ENCODE assay signal across 7 mouse cellular contexts in the genomic region with DNA sequence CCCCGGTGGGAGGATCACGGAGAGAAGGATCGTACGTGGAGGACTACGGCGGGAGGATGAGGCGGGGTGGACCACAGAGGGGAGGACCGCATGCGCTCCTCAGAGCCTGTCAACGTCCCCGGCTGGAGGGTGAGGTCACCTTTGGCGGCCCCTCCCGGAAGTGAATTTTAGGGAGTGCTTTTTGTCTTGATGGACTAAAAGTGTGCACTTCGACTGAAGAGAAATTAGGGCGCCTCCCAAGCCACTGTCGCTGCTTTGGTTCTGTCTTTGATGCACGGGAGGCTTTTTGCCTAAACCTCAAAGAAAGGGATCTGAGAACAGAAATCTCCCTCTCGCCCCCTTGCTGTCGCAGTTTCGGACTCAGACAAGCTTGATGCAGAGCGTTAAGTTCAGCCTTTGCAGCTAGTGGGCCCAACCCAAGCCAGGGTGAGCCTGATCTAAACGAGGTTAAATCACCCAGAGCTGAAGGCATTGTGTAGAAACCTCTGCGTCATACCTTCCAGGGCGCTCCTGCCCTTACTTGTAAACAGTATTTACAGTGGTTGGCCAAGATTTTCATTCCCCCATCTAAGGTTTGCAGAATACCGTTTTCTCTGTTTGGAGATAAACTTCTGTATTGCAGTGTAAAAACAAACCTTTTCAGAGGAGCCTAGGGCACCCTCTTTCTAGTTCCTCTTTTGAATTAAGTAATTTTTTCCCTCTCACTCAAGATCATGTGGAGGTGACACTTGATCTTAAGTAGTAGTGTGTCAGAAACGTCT. TPM values are rescaled to one million over a fixed set of nuclear protein-coding genes. Genes with fewer than 3 reads are reported as not detected.
DNase-seq lines count a peak whose midpoint lies in the region; ATAC-seq and TF ChIP-seq lines count a peak whose summit lies in the region.

No protein-coding gene starts in this region.

- peak; percentile 47 for DNase-seq in ES-CJ7 (ENCODE audit: low read depth, low spot score)
- DNase-seq in adipocyte (ENCODE audit: low spot score): peak; percentile 84
- DNase-seq in kidney, postnatal 0 days (ENCODE audit: low spot score): peak; percentile 82
- DNase-seq in lung, postnatal 0 days (ENCODE audit: low spot score): peak; percentile 85
- peak; percentile 69 for DNase-seq in ovary, postnatal 36 days (ENCODE audit: low spot score)

- ATAC-seq in erythroblast, adult 5-6 weeks (replicated peaks; ENCODE audit: low FRiP score, poor library complexity, severe bottlenecking): peak; percentile 84
- ATAC-seq in heart, embryonic 14.5 days (ENCODE audit: insufficient number of reproducible peaks, insufficient read depth, low FRiP score, low read depth): peak; percentile 87
- peak; percentile 88 for ATAC-seq in kidney, postnatal 0 days (replicated peaks; ENCODE audit: low FRiP score, low read depth)
- peak; percentile 89 for ATAC-seq in lung, postnatal 0 days

- peak; percentile 43; the same call in 1 of the 2 replicates for TF ChIP-seq CTCF in kidney, postnatal 0 days (IDR thresholded peaks at IDR 0.05; ENCODE audit: low read depth)
- peak; percentile 45 for TF ChIP-seq CTCF in lung, postnatal 0 days (IDR thresholded peaks at IDR 0.05)

- peaks cover 9% of the 10 kb centered on the region; the same call in 1 of the 2 replicates for H3K36me3 ChIP-seq in heart, embryonic 14.5 days (ENCODE audit: control insufficient read depth, insufficient read depth, low read length)
- no peaks in the 10 kb centered on the region for H3K36me3 ChIP-seq in kidney, postnatal 0 days (ENCODE audit: insufficient read depth, low read length)
- no peaks in the 10 kb centered on the region for H3K36me3 ChIP-seq in lung, postnatal 0 days (ENCODE audit: insufficient read depth, low read length)

- peaks cover 2% of the 10 kb centered on the region; the same call in 1 of the 2 replicates for H3K9me3 ChIP-seq in heart, embryonic 14.5 days (ENCODE audit: control insufficient read depth, low read length)
- no peaks in the 10 kb centered on the region for H3K9me3 ChIP-seq in kidney, postnatal 0 days (replicated peaks; ENCODE audit: low read length)
- no peaks in the 10 kb centered on the region for H3K9me3 ChIP-seq in lung, postnatal 0 days (ENCODE audit: low read length)

- H3K4me2 ChIP-seq in heart, embryonic 14.5 days (ENCODE audit: low read length): peak overlapping the region; percentile 82
- H3K4me2 ChIP-seq in kidney, postnatal 0 days (ENCODE audit: low read length): peak overlapping the region; percentile 57
- H3K4me2 ChIP-seq in lung, postnatal 0 days (replicated peaks; ENCODE audit: low read depth, low read length): peak overlapping the region; percentile 76

- peak overlapping the region; percentile 71 to 83 for H3K4me3 ChIP-seq in heart, embryonic 14.5 days (ENCODE audit: control insufficient read depth in 1 of 2, insufficient read depth in 1 of 2, low read depth in 1 of 2, low read length in 2 of 2)
- peak overlapping the region; percentile 84 for H3K4me3 ChIP-seq in kidney, postnatal 0 days (replicated peaks; ENCODE audit: low read depth, low read length)
- H3K4me3 ChIP-seq in lung, postnatal 0 days (ENCODE audit: low read depth, low read length): peak overlapping the region; percentile 88

- peak overlapping the region; percentile 80 to 91 for H3K27ac ChIP-seq in heart, embryonic 14.5 days (replicated peaks in 1 of 2; ENCODE audit: control insufficient read depth in 1 of 2, insufficient read depth in 1 of 2, low read depth in 2 of 2, low read length in 2 of 2)
- peak overlapping the region; percentile 95 for H3K27ac ChIP-seq in kidney, postnatal 0 days
- peak overlapping the region; percentile 98 for H3K27ac ChIP-seq in lung, postnatal 0 days (ENCODE audit: low read length)

- WGBS in heart, embryonic 14.5 days: 1% methylated on average over 26 of the region's 26 CpGs
- 1% methylated on average over 26 of the region's 26 CpGs for WGBS in kidney, postnatal 0 days
- 1% methylated on average over 26 of the region's 26 CpGs for WGBS in lung, postnatal 0 days

- peaks cover 4 to 25% of the 10 kb centered on the region in 2 experiments; a peak in 3 of 4 replicates for H3K4me1 ChIP-seq in heart, embryonic 14.5 days (ENCODE audit: control insufficient read depth in 2 of 2, insufficient read depth in 2 of 2, low read length in 2 of 2)
- peaks cover 6% of the 10 kb centered on the region; the same call in 1 of the 2 replicates for H3K4me1 ChIP-seq in kidney, postnatal 0 days (replicated peaks; ENCODE audit: insufficient read depth, low read length)
- H3K4me1 ChIP-seq in lung, postnatal 0 days (ENCODE audit: insufficient read depth, low read depth, low read length): peaks cover 4% of the 10 kb centered on the region; the same call in 1 of the 2 replicates

- H3K27me3 ChIP-seq in heart, embryonic 14.5 days (ENCODE audit: control insufficient read depth, insufficient read depth, low read length): no peaks in the 10 kb centered on the region
- no peaks in the 10 kb centered on the region for H3K27me3 ChIP-seq in kidney, postnatal 0 days (ENCODE audit: insufficient read depth, low read length)
- H3K27me3 ChIP-seq in lung, postnatal 0 days (replicated peaks; ENCODE audit: insufficient read depth, low read length): 0 out of 2 replicates have a peak, but pooled peaks cover 3% of the 10 kb centered on the region

- no peak for TF ChIP-seq EP300 in lung, postnatal 0 days (IDR thresholded peaks at IDR 0.05)

- H3K9ac ChIP-seq in heart, embryonic 14.5 days (ENCODE audit: low read length): peak overlapping the region; percentile 85
- peak overlapping the region; percentile 76 for H3K9ac ChIP-seq in kidney, postnatal 0 days (ENCODE audit: low read depth, low read length)
- H3K9ac ChIP-seq in lung, postnatal 0 days (replicated peaks; ENCODE audit: low read depth): peak overlapping the region; percentile 81

RNA-seq across cellular contexts. Expression of gene Atp6v0e, which starts 13.8 kb away (rescaled TPM):
- 119 and 130 TPM in 2 replicates for total RNA-seq in erythroblast, adult 5-6 weeks (2015; ENCODE audit: low replicate concordance)
- total RNA-seq in erythroblast, adult 5-6 weeks (2017; ENCODE audit: low replicate concordance): 100 and 176 TPM in 2 replicates
- polyA plus RNA-seq in heart, embryonic 14.5 days (2014; fragmentation: Nextera tagmentation; extraction: Ambion mirVana): 227 and 228 TPM in 2 replicates
- polyA plus RNA-seq in kidney, postnatal 0 days (2015; fragmentation: Nextera tagmentation; extraction: Ambion mirVana): 459 and 492 TPM in 2 replicates
- 330 and 382 TPM in 2 replicates for polyA plus RNA-seq in lung, postnatal 0 days (2015; fragmentation: Nextera tagmentation; extraction: Ambion mirVana)

RNA-seq across cellular contexts. Expression of gene Crebrf, which starts 38.7 kb away (rescaled TPM):
- 25.9 and 33.4 TPM in 2 replicates for total RNA-seq in erythroblast, adult 5-6 weeks (2015; ENCODE audit: low replicate concordance)
- 65.0 and 158 TPM in 2 replicates for total RNA-seq in erythroblast, adult 5-6 weeks (2017; ENCODE audit: low replicate concordance)
- 6.8 and 8.3 TPM in 2 replicates for polyA plus RNA-seq in heart, embryonic 14.5 days (2014; fragmentation: Nextera tagmentation; extraction: Ambion mirVana)
- 13.8 and 17.6 TPM in 2 replicates for polyA plus RNA-seq in kidney, postnatal 0 days (2015; fragmentation: Nextera tagmentation; extraction: Ambion mirVana)
- 37.2 and 38.7 TPM in 2 replicates for polyA plus RNA-seq in lung, postnatal 0 days (2015; fragmentation: Nextera tagmentation; extraction: Ambion mirVana)

Comparison
In these comparisons a context has a peak if more than half of its experiments do, and no peak if none do; other contexts are left out.
1. Peak in every context shown above with its lines: DNase-seq, ATAC-seq, H3K4me3 ChIP-seq and H3K27ac ChIP-seq.